15 mouse cellular contexts compared by ENCODE assay signal in the genomic region with DNA sequence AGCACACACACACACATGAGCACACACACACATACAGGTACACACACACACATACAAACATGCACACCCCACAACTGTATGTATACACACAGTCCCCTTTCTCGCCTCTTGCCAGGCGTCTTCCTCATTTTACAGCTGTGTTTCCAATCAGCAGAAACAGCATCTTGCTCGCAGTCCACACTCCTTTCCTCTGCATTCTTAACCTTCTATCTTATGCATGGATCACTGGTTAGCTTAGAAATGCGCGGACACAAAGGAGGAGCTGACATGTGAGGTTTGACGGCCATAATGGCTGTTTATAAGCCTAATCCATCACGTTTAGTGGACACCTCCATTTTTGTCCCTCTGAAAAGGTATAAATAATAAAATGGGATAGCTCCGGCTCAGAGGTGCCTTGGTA.
A peak's percentile ranks its signal among the peaks of the same experiment; 100 is the strongest.
DNase-seq lines count a peak whose midpoint lies in the region; ATAC-seq and TF ChIP-seq lines count a peak whose summit lies in the region.
"Had no signal": no experiment of that assay in that cellular context is flagged by ENCODE, and none has a peak within 500 bp of the region (broad histone marks: within the 10 kb centered on the region; RNA-seq: fewer than 3 reads in every experiment).

No protein-coding gene starts in this region.

- no peak overlapping the region for H3K9ac ChIP-seq in heart, embryonic 12.5 days
- H3K9ac ChIP-seq in forebrain, embryonic 14.5 days (ENCODE audit: low read length) = no peak overlapping the region
- no peak overlapping the region for H3K9ac ChIP-seq in midbrain, embryonic 13.5 days (replicated peaks)

- H3K36me3 ChIP-seq in heart, embryonic 12.5 days = no peaks in the 10 kb centered on the region
- no peaks in the 10 kb centered on the region for H3K36me3 ChIP-seq in forebrain, embryonic 14.5 days (ENCODE audit: control insufficient read depth, insufficient read depth, low read length)
- no peaks in the 10 kb centered on the region for H3K36me3 ChIP-seq in midbrain, embryonic 13.5 days

- peaks cover 33% of the 10 kb centered on the region for H3K4me1 ChIP-seq in heart, embryonic 12.5 days (replicated peaks)
- H3K4me1 ChIP-seq in forebrain, embryonic 14.5 days (ENCODE audit: control insufficient read depth, insufficient read depth, low read length) = peaks cover 21% of the 10 kb centered on the region; the same call in 1 of the 2 replicates
- peaks cover 38% of the 10 kb centered on the region for H3K4me1 ChIP-seq in midbrain, embryonic 13.5 days (replicated peaks)

- no peaks in the 10 kb centered on the region for H3K9me3 ChIP-seq in heart, embryonic 12.5 days (replicated peaks)
- H3K9me3 ChIP-seq in forebrain, embryonic 14.5 days (replicated peaks; ENCODE audit: control insufficient read depth, low read length) = no peaks in the 10 kb centered on the region
- no peaks in the 10 kb centered on the region for H3K9me3 ChIP-seq in midbrain, embryonic 13.5 days

- TF ChIP-seq POLR2A in brain, embryonic 14.5 days (IDR thresholded peaks at IDR 0.05; ENCODE audit: borderline replicate concordance, extremely low read depth, insufficient read depth, insufficient read length, poor library complexity, severe bottlenecking) = no peak

- H3K4me3 ChIP-seq in heart, embryonic 12.5 days = no peak overlapping the region
- no peak overlapping the region for H3K4me3 ChIP-seq in forebrain, embryonic 14.5 days (ENCODE audit: low read depth, low read length)
- H3K4me3 ChIP-seq in midbrain, embryonic 13.5 days (replicated peaks) = no peak overlapping the region
- H3K4me3 ChIP-seq: layer of hippocampus, adult 2 months had no signal

- WGBS in heart, embryonic 12.5 days = 35% methylated on average over 8 of the region's 8 CpGs
- WGBS in forebrain, embryonic 14.5 days = 10% methylated on average over 8 of the region's 8 CpGs
- WGBS in midbrain, embryonic 13.5 days = 16% methylated on average over 8 of the region's 8 CpGs

- H3K27me3 ChIP-seq in heart, embryonic 12.5 days (replicated peaks) = no peaks in the 10 kb centered on the region
- no peaks in the 10 kb centered on the region for H3K27me3 ChIP-seq in forebrain, embryonic 14.5 days (replicated peaks; ENCODE audit: control insufficient read depth, insufficient read depth, low read length)
- 0 out of 2 replicates have a peak, but pooled peaks cover 3% of the 10 kb centered on the region for H3K27me3 ChIP-seq in midbrain, embryonic 13.5 days

- H3K4me2 ChIP-seq in heart, embryonic 12.5 days = 0 out of 2 replicates have a peak overlapping the region, but pooled peaks have one; percentile 15
- H3K4me2 ChIP-seq in forebrain, embryonic 14.5 days (ENCODE audit: low read length) = 0 out of 2 replicates have a peak overlapping the region, but pooled peaks have one; percentile 7
- peak overlapping the region; percentile 27; the same call in 1 of the 2 replicates for H3K4me2 ChIP-seq in midbrain, embryonic 13.5 days (replicated peaks)

- no peak overlapping the region for H3K27ac ChIP-seq in heart, embryonic 12.5 days (ENCODE audit: poor library complexity, severe bottlenecking)
- no peak overlapping the region for H3K27ac ChIP-seq in forebrain, embryonic 14.5 days (ENCODE audit: low read depth, low read length)
- H3K27ac ChIP-seq in midbrain, embryonic 13.5 days = no peak overlapping the region
- H3K27ac ChIP-seq: layer of hippocampus, adult 2 months; stomach, postnatal 0 days had no signal

- DNase-seq in heart, adult 11 months = no peak
- DNase-seq in brain, embryonic 14.5 days (ENCODE audit: low read depth) = peak; percentile 53
- DNase-seq in forebrain, embryonic 14.5 days (ENCODE audit: low spot score) = peak; percentile 32
- DNase-seq in layer of hippocampus, postnatal 14 days (ENCODE audit: low spot score in 2 of 2) = no peak
- DNase-seq in cerebellum, adult 18-20 months = no peak
- DNase-seq in thymus, postnatal 25 days = no peak
- DNase-seq: adrenal gland, postnatal 36 days; cerebellum, adult 8-10 months; gastrocnemius, postnatal 10 days; lung, adult 18-20 months had no signal

- TF ChIP-seq CTCF in brain, embryonic 14.5 days (IDR thresholded peaks at IDR 0.05; ENCODE audit: borderline replicate concordance, extremely low read depth, insufficient read depth, insufficient read length) = no peak

- no peak for ATAC-seq in heart, embryonic 12.5 days (ENCODE audit: insufficient number of reproducible peaks, low FRiP score)
- peak; percentile 34; the same call in 1 of the 2 replicates for ATAC-seq in forebrain, embryonic 14.5 days
- ATAC-seq in midbrain, embryonic 13.5 days = no peak
- ATAC-seq: inflammation-experienced regulatory T-cells, adult 6 months had no signal

Comparison
In these comparisons a context has a peak if more than half of its experiments do, and no peak if none do; other contexts are left out.
1. DNase-seq: peak in brain, embryonic 14.5 days (single experiment) and forebrain, embryonic 14.5 days (single experiment); none in heart, adult 11 months (single experiment), layer of hippocampus, postnatal 14 days (0 of 2), cerebellum, adult 18-20 months (0 of 2) and thymus, postnatal 25 days (single experiment).
2. Peak in every context shown above with its lines, with median percentiles within 50 percentile points of each other: H3K4me2 ChIP-seq.